Mouse (Mus musculus) midbrain, embryonic 11.5 days (tissue): ENCODE measurements around the gene Plxna1. TPM values are rescaled to one million over a fixed set of nuclear protein-coding genes. Genes with fewer than 3 reads are reported as not detected.
A peak's percentile ranks its signal among the peaks of the same experiment; 100 is the strongest.

Source experiments
- ATAC-seq: fragments of 200-750 bp; cut with Nextera tagmentation; 2 replicates; pipeline ENCODE4 v1.8.0; 2017; ENCODE audit warnings: moderate TSS enrichment, moderate library complexity; ENCODE audit not compliant: low FRiP score
- DNase-seq: peaks from one replicate; pipeline ENCODE4 v3.0.0; 2015; ENCODE audit warnings: low spot score; ENCODE audit errors: missing footprints
- H3K27ac ChIP-seq: fragments of 300-500 bp; sonication (generic); 2 replicates; pipeline ENCODE4 v1.5.1; 2014; ENCODE audit warnings: low read depth, low read length
- H3K27me3 ChIP-seq: fragments of 300-500 bp; sonication (generic); 2 replicates; pipeline ENCODE4 v1.6.1; 2014; ENCODE audit warnings: mild to moderate bottlenecking, low read length, moderate library complexity, mixed read lengths; ENCODE audit not compliant: control insufficient read depth, insufficient read depth
- H3K36me3 ChIP-seq: fragments of 300-500 bp; sonication (generic); 2 replicates; pipeline ENCODE4 v1.6.1; 2014; ENCODE audit warnings: mild to moderate bottlenecking, low read length, moderate library complexity, mixed read lengths; ENCODE audit not compliant: control insufficient read depth, insufficient read depth
- H3K4me1 ChIP-seq: fragments of 300-500 bp; sonication (generic); 2 replicates; pipeline ENCODE4 v1.6.1; 2014; ENCODE audit warnings: low read length; ENCODE audit not compliant: control insufficient read depth, insufficient read depth
- H3K4me2 ChIP-seq: fragments of 300-500 bp; sonication (generic); 2 replicates; pipeline ENCODE4 v1.6.1; 2014; ENCODE audit warnings: mild to moderate bottlenecking, moderate library complexity
- H3K4me3 ChIP-seq: fragments of 300-500 bp; sonication (generic); 2 replicates; pipeline ENCODE4 v1.5.1; 2014; ENCODE audit warnings: low read depth, low read length
- H3K9ac ChIP-seq: fragments of 300-500 bp; sonication (generic); 2 replicates; pipeline ENCODE4 v1.6.1; 2014; ENCODE audit warnings: low read length
- H3K9me3 ChIP-seq: fragments of 300-500 bp; sonication (generic); 2 replicates; pipeline ENCODE4 v1.6.1; 2016; ENCODE audit warnings: low read length; ENCODE audit not compliant: control insufficient read depth
- WGBS: fragments of 180-500 bp; shearing (Covaris S2); extraction: QIAGEN DNeasy Blood & Tissue Kit; methylation state at CpG from one replicate; pipeline ENCODE4 v1.1.7; 2014; 5-methylcytosine and 5-hydroxymethylcytosine counted together
- polyA plus RNA-seq: library from polyadenylated mRNA; unstranded; fragments of >200 nt; fragmentation: Nextera tagmentation; extraction: Ambion mirVana; gene quantifications from 2 replicates; pipeline ENCODE4 v1.2.1, GENCODE M21; 2014

Plxna1 gene
- 24.5 and 29.1 TPM in 2 replicates for polyA plus RNA-seq

DNA sequence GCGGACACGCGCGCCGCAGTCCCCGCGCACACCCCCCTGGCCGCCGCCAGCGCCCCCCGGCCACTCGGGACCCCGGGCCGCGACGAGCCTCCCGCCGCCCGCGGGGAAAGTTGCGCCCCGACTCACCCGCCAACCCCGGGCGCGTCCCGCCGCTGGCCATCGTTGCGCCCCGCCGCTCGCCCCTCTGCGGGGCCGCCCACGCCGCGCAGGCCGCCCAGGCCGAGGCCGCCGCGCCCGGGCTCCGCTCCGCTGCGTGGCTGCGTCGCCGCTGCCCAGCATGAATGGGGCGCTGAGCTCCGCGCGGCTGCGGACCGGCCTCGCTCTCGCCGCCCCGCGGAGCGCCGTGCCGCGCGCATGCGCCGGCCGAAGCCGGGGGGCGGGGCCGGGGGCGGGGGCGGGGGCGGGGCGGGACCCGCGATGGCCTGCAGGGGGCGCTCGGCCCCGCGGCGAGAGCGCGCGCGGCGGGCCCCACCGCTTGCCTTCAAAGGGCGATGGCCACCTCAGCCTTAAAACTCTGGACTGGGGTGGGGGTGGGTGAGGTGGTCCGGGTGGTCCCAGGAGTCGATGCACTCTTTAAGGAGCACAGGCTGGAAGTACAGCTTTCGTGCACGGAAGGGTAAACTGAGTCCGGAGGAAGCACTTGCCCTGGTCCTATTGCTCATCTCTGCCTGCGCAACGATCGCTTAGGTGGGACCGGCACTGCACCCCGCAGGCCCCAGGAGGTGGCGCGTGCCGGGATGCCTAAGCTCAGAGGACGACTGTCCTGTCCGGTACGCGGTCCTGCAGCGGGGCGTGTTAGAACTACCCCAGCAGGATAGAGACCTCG, at the start of gene Plxna1:
Gene Plxna1, minus strand, starts transcription at position 340 of the 826 bp plus-strand sequence.
- under 1% methylated on average over 68 of the region's 110 CpGs for WGBS
- no peaks in the 10 kb centered on the region for H3K36me3 ChIP-seq
- H3K27me3 ChIP-seq: peaks cover 5% of the 10 kb centered on the region; the same call in 1 of the 2 replicates
- peak within 1 kb of the TSS; percentile 98 for H3K4me3 ChIP-seq
- no peaks in the 10 kb centered on the region for H3K9me3 ChIP-seq
- peak within 1 kb of the TSS; percentile 99 for H3K9ac ChIP-seq
- ATAC-seq (peak; percentile 84), DNase-seq (peak; percentile 98)
- peak within 1 kb of the TSS; percentile 93 for H3K4me2 ChIP-seq
- H3K4me1 ChIP-seq: peaks cover 34% of the 10 kb centered on the region
- H3K27ac ChIP-seq: peak within 1 kb of the TSS; percentile 69

DNA sequence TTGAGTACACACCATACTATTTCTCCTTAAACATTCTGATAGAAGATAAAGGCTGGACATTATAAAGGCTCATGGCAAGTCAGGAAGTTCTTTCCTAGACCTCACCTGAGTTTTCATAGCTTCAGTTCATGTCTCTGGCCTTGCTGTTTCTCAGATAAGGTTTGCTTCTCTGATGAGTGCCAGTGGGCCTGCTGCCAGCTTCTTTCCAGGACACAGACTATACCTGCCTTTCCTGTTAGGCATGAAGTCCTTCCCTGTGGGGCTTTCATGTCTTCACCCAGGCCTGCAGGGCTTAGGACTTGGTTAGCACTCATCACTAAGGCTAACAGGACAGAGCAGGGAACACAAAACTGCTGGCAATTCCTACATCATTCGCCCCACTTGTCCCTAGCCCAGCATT, 46.6 kb upstream of the Plxna1 start:
- no peak overlapping the region for H3K27ac ChIP-seq
- no peak for ATAC-seq
- WGBS: 92% methylated on average over 1 of the region's 1 CpGs

DNA sequence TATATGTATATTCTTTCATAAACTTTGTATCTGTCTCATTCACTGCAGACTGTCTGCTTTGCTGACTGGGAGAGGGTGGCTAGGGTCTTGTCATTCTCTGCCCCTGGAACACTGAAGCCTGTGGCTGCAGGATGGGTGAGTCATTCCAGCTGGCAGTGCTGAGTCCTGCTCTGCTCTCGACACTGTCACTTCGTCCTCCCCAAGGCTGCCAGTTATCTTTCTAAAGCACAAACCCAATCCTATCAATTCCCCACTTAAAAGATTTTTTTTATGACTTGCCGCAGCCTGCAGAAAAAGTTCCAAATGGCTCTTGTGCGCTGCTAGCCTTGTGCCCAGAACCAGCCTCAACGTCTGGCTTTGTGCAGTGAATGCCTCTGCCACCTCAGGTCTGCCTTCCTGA, 45.8 kb upstream of the Plxna1 start:
- 78% methylated on average over 5 of the region's 5 CpGs for WGBS
- ATAC-seq: no peak

More for the DNA sequence above, 46.6 kb upstream of the Plxna1 start:
- Histone ChIP-seq H3K4me3 (no peak overlapping the region), H3K27me3 (no peaks in the 10 kb centered on the region), H3K36me3 (no peaks in the 10 kb centered on the region), H3K9ac (no peak overlapping the region), H3K4me2 (no peak overlapping the region), H3K9me3 (no peaks in the 10 kb centered on the region), H3K4me1 (peaks cover 5% of the 10 kb centered on the region; the same call in 1 of the 2 replicates)
- DNase-seq: no peak

DNA sequence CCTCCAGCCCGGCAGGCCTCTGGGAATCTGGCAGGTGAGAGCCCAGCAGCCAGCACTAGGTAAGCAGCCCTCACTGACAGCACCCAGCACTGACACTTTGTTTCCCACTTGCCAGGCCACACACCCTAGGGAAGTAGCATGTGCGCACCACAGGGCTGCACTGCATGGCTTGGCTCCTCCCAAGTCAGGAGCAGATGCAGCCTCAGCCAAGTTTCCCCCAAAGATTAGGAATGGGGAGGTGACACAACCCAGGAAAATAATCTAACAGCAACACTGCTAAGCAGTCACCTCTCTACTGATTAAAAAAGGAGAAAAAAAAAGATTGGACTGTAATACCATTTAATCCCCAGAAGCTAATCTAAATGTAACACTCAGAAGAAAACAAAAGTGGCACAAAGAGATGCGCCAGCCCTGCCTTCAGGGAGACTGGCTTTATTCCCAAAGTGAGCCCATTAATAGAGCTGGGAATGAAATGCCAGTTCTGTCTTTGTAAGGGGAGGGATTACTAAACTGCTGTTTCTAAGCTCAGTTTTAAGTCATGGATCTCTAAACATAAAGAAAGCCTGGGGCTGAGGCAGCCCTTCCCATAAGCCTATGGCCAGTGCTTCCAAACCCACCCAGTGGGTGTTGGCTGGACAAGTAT, 44.9 kb upstream of the Plxna1 start:
- ATAC-seq: no peak
- DNase-seq: no peak
- 61% methylated on average over 3 of the region's 3 CpGs for WGBS

More for the DNA sequence above, 45.8 kb upstream of the Plxna1 start:
- Histone ChIP-seq H3K4me1 (peaks cover 5% of the 10 kb centered on the region; the same call in 1 of the 2 replicates), H3K36me3 (no peaks in the 10 kb centered on the region), H3K9me3 (no peaks in the 10 kb centered on the region), H3K27me3 (no peaks in the 10 kb centered on the region), H3K27ac (no peak overlapping the region), H3K4me3 (no peak overlapping the region), H3K4me2 (no peak overlapping the region), H3K9ac (no peak overlapping the region)
- DNase-seq: no peak

DNA sequence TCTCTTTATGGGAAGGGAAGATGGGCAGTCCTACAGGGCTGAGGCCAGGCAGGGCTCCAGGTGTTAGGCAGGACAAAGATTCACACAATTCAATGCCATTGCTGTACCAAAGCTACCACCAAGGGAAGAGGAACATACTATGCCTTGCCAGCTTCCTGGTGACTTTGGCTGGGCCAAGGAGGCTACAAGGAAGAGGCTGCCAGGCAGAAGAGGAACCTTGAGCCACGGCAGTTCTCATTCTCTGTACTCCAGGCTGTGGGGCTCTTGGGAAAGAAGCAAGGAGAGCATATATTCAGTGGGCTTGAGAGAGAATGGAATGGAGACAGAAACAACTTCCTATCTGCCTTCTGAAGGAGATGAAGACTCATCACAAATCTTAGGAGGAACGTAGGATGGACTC, 42.5 kb upstream of the Plxna1 start:
- H3K4me3 ChIP-seq: no peak overlapping the region
- no peaks in the 10 kb centered on the region for H3K27me3 ChIP-seq
- no peaks in the 10 kb centered on the region for H3K36me3 ChIP-seq
- peaks cover 5% of the 10 kb centered on the region; the same call in 1 of the 2 replicates for H3K4me1 ChIP-seq
- H3K9me3 ChIP-seq: no peaks in the 10 kb centered on the region
- no peak overlapping the region for H3K4me2 ChIP-seq
- ATAC-seq: no peak
- no peak overlapping the region for H3K27ac ChIP-seq
- H3K9ac ChIP-seq: no peak overlapping the region
- DNase-seq: no peak
- WGBS: 83% methylated on average over 2 of the region's 2 CpGs

More for the DNA sequence above, 44.9 kb upstream of the Plxna1 start:
- Histone ChIP-seq H3K9ac (no peak overlapping the region), H3K36me3 (no peaks in the 10 kb centered on the region), H3K27me3 (no peaks in the 10 kb centered on the region), H3K27ac (no peak overlapping the region), H3K4me2 (no peak overlapping the region), H3K4me3 (no peak overlapping the region), H3K9me3 (no peaks in the 10 kb centered on the region), H3K4me1 (peaks cover 5% of the 10 kb centered on the region; the same call in 1 of the 2 replicates)

DNA sequence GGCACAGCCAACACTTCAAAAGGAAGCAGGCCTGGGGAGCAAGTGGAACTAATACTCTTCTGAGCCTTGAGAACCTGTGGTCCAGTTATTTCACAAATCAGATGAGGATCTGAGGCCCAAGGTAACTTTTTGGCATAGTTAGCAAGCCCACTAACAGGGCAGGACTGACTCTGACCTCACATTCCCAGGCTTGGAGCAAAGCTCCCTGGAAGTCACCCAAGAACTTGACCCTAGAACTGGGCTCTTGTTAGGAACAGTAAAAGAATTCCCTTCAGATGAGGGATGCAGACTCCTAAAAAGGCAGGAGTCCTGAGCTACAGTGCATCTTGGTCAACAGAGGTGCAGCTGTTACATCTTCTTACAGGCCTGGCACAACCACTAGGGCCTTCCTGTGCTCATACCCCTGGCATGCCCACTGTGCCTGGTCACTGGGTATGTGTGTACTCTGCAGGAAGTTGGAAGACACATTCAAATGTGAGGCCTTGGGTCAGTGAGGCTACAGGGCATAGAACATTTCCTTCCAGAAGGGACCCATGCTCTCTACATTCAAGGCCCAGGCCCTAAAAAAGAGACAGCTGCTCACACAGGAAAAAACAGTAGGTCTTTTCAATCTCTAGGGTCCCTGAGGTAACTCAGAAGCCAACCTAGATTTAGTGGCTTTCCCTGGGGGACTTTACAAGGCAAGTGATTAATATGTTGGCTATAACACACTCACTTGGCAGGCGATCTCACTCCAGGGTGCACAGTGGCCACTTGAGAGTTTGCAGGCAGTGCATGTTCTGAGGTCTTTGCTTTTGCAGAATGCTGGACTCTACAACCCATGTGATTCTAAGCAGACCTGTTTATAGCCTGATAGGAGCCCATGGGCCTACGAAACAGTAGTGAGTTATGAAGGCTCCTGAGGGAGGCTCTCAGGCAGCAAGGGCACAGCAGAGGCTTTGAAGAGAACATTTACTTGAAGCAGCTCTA, 41.1 kb upstream of the Plxna1 start:
- Histone ChIP-seq H3K9ac (no peak overlapping the region), H3K4me2 (no peak overlapping the region), H3K4me1 (peaks cover 5% of the 10 kb centered on the region; the same call in 1 of the 2 replicates), H3K27me3 (no peaks in the 10 kb centered on the region), H3K27ac (no peak overlapping the region), H3K4me3 (no peak overlapping the region), H3K36me3 (no peaks in the 10 kb centered on the region), H3K9me3 (no peaks in the 10 kb centered on the region)
- DNase-seq (no peak), ATAC-seq (no peak)
- WGBS: 85% methylated on average over 2 of the region's 2 CpGs

DNA sequence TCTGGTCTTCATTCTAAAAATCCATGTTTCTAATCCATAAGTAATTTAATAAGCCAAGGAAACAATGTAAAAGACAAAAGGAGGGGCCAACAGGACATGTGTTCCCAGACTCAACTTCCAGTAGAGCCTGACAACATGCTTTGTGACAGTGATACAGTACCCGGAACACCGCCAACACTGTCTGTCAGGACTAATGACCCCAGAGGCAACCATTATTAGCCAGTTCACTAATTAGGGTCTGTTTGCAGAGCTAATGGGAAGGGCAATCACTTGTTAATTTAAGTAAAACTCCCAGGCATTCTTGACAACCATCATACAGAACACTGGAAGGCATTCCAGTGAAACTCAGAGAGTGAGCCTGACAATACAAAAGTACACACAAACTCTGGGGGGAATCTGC, 40.0 kb upstream of the Plxna1 start:
- DNase-seq (no peak), ATAC-seq (no peak)
- WGBS: 85% methylated on average over 2 of the region's 2 CpGs
- Histone ChIP-seq H3K4me3 (no peak overlapping the region), H3K36me3 (no peaks in the 10 kb centered on the region), H3K4me2 (no peak overlapping the region), H3K27ac (no peak overlapping the region), H3K4me1 (peaks cover 3% of the 10 kb centered on the region; the same call in 1 of the 2 replicates), H3K9me3 (no peaks in the 10 kb centered on the region), H3K9ac (no peak overlapping the region), H3K27me3 (no peaks in the 10 kb centered on the region)

DNA sequence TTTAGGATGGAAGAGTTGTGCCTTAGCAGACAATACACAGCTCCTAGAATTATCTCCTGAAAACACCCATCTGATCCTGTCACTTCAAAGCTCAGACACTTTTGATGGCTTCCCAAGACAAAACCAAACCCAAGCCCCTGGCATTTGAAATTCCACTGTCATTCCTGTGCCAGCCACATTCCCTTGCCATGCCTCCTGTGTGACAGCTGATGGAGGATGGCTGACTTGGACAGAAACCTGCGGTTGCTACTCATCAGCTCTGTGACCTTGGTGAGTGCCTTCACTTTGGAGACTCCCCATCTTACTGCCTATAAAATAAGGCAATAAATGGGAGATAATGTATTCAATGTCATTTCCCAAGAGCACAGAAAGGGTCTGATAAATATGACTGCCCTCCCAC, 37.1 kb upstream of the Plxna1 start:
- H3K27me3 ChIP-seq: no peaks in the 10 kb centered on the region
- H3K4me1 ChIP-seq: no peaks in the 10 kb centered on the region
- H3K36me3 ChIP-seq: no peaks in the 10 kb centered on the region
- H3K4me3 ChIP-seq: no peak overlapping the region
- DNase-seq (peak; percentile 54), ATAC-seq (no peak)
- H3K4me2 ChIP-seq: no peak overlapping the region
- no peak overlapping the region for H3K9ac ChIP-seq
- 93% methylated on average over 1 of the region's 1 CpGs for WGBS
- H3K27ac ChIP-seq: no peak overlapping the region
- no peaks in the 10 kb centered on the region for H3K9me3 ChIP-seq
